Mouse (Mus musculus) cerebellum, adult 9-11 months (tissue): Measurements from ENCODE around the gene Pex12.
A peak's percentile ranks its signal among the peaks of the same experiment; 100 is the strongest.
"Not testable (repeated sequence)": the region's sequence is repeated elsewhere in the genome, so short reads cannot be mapped to it uniquely, and the experiment has no call there.

Experiments used
- DNase-seq: peaks from one replicate; pipeline ENCODE4 v3.0.0; 2022

The Pex12 gene

GRCm38 (mm10) chr11:83302526-83303251 is at the start of gene Pex12:
Gene Pex12 (minus strand): TSS chr11:83302586.
- DNase-seq: peak; percentile 95

- no peak for DNase-seq
Observed at GRCm38 (mm10) chr11:83341716-83342245, 39.4 kb upstream of the Pex12 start.

- DNase-seq: no peak
Observed at GRCm38 (mm10) chr11:83339705-83340104, 37.3 kb upstream of the Pex12 start.

- DNase-seq: no peak
Observed at GRCm38 (mm10) chr11:83335826-83336225, 33.4 kb upstream of the Pex12 start.

GRCm38 (mm10) chr11:83327427-83327826 is 25.0 kb upstream of the Pex12 start:
- DNase-seq: no peak

- not testable (repeated sequence) for DNase-seq
Observed at GRCm38 (mm10) chr11:83326692-83327091, 24.3 kb upstream of the Pex12 start.

- no peak for DNase-seq
Observed at GRCm38 (mm10) chr11:83319048-83319447, 16.7 kb upstream of the Pex12 start.

- DNase-seq: no peak
Observed at GRCm38 (mm10) chr11:83312471-83312870, 10.1 kb upstream of the Pex12 start.

GRCm38 (mm10) chr11:83306700-83307253 is 4.4 kb upstream of the Pex12 start:
- no peak for DNase-seq

GRCm38 (mm10) chr11:83304485-83304884 is 2.1 kb upstream of the Pex12 start:
- DNase-seq: no peak

- no peak for DNase-seq
Observed at GRCm38 (mm10) chr11:83303751-83304150, 1.4 kb upstream of the Pex12 start.

- no peak for DNase-seq
Observed at GRCm38 (mm10) chr11:83302124-83302523, 262 bp downstream of the Pex12 start.

- DNase-seq: peak; percentile 38
Observed at GRCm38 (mm10) chr11:83301431-83301831, 955 bp downstream of the Pex12 start.

GRCm38 (mm10) chr11:83299724-83300123 is 2.7 kb downstream of the Pex12 start:
- DNase-seq: peak; percentile 48

GRCm38 (mm10) chr11:83298225-83299195 is 3.9 kb downstream of the Pex12 start, which contains the start of gene Ap2b1:
Gene Ap2b1 (plus strand): TSS chr11:83299024.
- DNase-seq: peak; percentile 96

GRCm38 (mm10) chr11:83297816-83298215 is 4.6 kb downstream of the Pex12 start:
- DNase-seq: no peak

GRCm38 (mm10) chr11:83294133-83294532 is 8.3 kb downstream of the Pex12 start:
- DNase-seq: no peak

- DNase-seq: no peak
Observed at GRCm38 (mm10) chr11:83293182-83293581, 9.2 kb downstream of the Pex12 start.

- no peak for DNase-seq
Observed at GRCm38 (mm10) chr11:83292251-83292587, 10.2 kb downstream of the Pex12 start.

- DNase-seq: peak; percentile 97
Observed at GRCm38 (mm10) chr11:83291375-83292250, 10.8 kb downstream of the Pex12 start.

GRCm38 (mm10) chr11:83289633-83290032 is 12.8 kb downstream of the Pex12 start:
- DNase-seq: no peak

GRCm38 (mm10) chr11:83289036-83289435 is 13.3 kb downstream of the Pex12 start:
- no peak for DNase-seq
